Mouse (Mus musculus) hindbrain, embryonic 16.5 days (tissue): ENCODE results near the gene Arl16. TPM values are rescaled to one million over a fixed set of nuclear protein-coding genes. Genes with fewer than 3 reads are reported as not detected.

ENCODE experiments used
- ATAC-seq: fragments of 200-750 bp; cut with Nextera tagmentation; 2 replicates; pipeline ENCODE4 v1.8.0; 2017; ENCODE audit warnings: moderate TSS enrichment, moderate library complexity
- H3K27ac ChIP-seq: fragments of 300-500 bp; sonication (generic); 2 replicates; pipeline ENCODE4 v1.5.1; 2014; ENCODE audit warnings: low read depth, mild to moderate bottlenecking, control low read depth, low read length, moderate library complexity
- H3K27me3 ChIP-seq: fragments of 300-500 bp; sonication (generic); replicated peaks from 2 replicates; pipeline ENCODE4 v1.6.1; 2014; ENCODE audit warnings: low read length; ENCODE audit not compliant: control insufficient read depth, insufficient read depth
- H3K36me3 ChIP-seq: fragments of 300-500 bp; sonication (generic); 2 replicates; pipeline ENCODE4 v1.6.1; 2014; ENCODE audit warnings: mild to moderate bottlenecking, low read length, moderate library complexity, mixed read lengths; ENCODE audit not compliant: control insufficient read depth, insufficient read depth
- H3K4me1 ChIP-seq: fragments of 300-500 bp; sonication (generic); 2 replicates; pipeline ENCODE4 v1.6.1; 2014; ENCODE audit warnings: low read depth, low read length; ENCODE audit not compliant: control insufficient read depth, insufficient read depth
- H3K4me2 ChIP-seq: fragments of 300-500 bp; sonication (generic); 2 replicates; pipeline ENCODE4 v1.6.1; 2014; ENCODE audit warnings: mild to moderate bottlenecking, low read length, control low read depth, moderate library complexity
- H3K4me3 ChIP-seq: fragments of 300-500 bp; sonication (generic); 2 replicates; pipeline ENCODE4 v1.5.1; 2014; ENCODE audit warnings: mild to moderate bottlenecking, low read length, control low read depth, moderate library complexity
- H3K9ac ChIP-seq: fragments of 300-500 bp; sonication (generic); 2 replicates; pipeline ENCODE4 v1.6.1; 2014; ENCODE audit warnings: low read depth, mild to moderate bottlenecking, control low read depth, low read length, moderate library complexity
- H3K9me3 ChIP-seq: fragments of 300-500 bp; sonication (generic); 2 replicates; pipeline ENCODE4 v1.6.1; 2014; ENCODE audit warnings: mild to moderate bottlenecking, low read length, moderate library complexity; ENCODE audit not compliant: control insufficient read depth
- WGBS: fragments of 180-500 bp; shearing (Covaris S2); extraction: QIAGEN DNeasy Blood & Tissue Kit; methylation state at CpG from one replicate; pipeline ENCODE4 v1.1.7; 2014; 5-methylcytosine and 5-hydroxymethylcytosine counted together
- polyA plus RNA-seq: library from polyadenylated mRNA; unstranded; fragments of >200 nt; fragmentation: Nextera tagmentation; extraction: Ambion mirVana; gene quantifications from 2 replicates; pipeline ENCODE4 v1.2.1, GENCODE M21; 2015

Arl16 gene
- polyA plus RNA-seq, 1 experiment from 2014 or later: 68.1 TPM

- no peaks in the 10 kb centered on the region for H3K9me3 ChIP-seq
- H3K4me2 ChIP-seq: no peak overlapping the region
- no peak overlapping the region for H3K27ac ChIP-seq
- no peak for ATAC-seq
- no peaks in the 10 kb centered on the region for H3K27me3 ChIP-seq
- no peak overlapping the region for H3K9ac ChIP-seq
- H3K4me3 ChIP-seq: no peak overlapping the region
- no peaks in the 10 kb centered on the region for H3K36me3 ChIP-seq
- WGBS: 73% methylated on average over 13 of the region's 13 CpGs
- peaks cover 5% of the 10 kb centered on the region; the same call in 1 of the 2 replicates for H3K4me1 ChIP-seq
These were observed 40.3 kb upstream of the Arl16 start for GRCm38 (mm10) chr11:120507611-120508289.

GRCm38 (mm10) chr11:120506899-120507298 lies 39.5 kb upstream of the Arl16 start:
- Histone ChIP-seq H3K27ac (no peak overlapping the region), H3K36me3 (no peaks in the 10 kb centered on the region), H3K9ac (no peak overlapping the region), H3K4me2 (no peak overlapping the region), H3K9me3 (no peaks in the 10 kb centered on the region), H3K27me3 (no peaks in the 10 kb centered on the region), H3K4me1 (peaks cover 5% of the 10 kb centered on the region; the same call in 1 of the 2 replicates), H3K4me3 (no peak overlapping the region)
- no peak for ATAC-seq
- 59% methylated on average over 4 of the region's 4 CpGs for WGBS

GRCm38 (mm10) chr11:120505661-120506060 lies 38.3 kb upstream of the Arl16 start:
- no peaks in the 10 kb centered on the region for H3K36me3 ChIP-seq
- 92% methylated on average over 3 of the region's 3 CpGs for WGBS
- no peaks in the 10 kb centered on the region for H3K27me3 ChIP-seq
- ATAC-seq: no peak
- H3K27ac ChIP-seq: no peak overlapping the region
- H3K9me3 ChIP-seq: no peaks in the 10 kb centered on the region
- peaks cover 5% of the 10 kb centered on the region; the same call in 1 of the 2 replicates for H3K4me1 ChIP-seq
- no peak overlapping the region for H3K4me3 ChIP-seq
- H3K4me2 ChIP-seq: no peak overlapping the region
- H3K9ac ChIP-seq: no peak overlapping the region

GRCm38 (mm10) chr11:120501701-120502100 lies 34.3 kb upstream of the Arl16 start:
- peaks cover 8% of the 10 kb centered on the region; the same call in 1 of the 2 replicates for H3K36me3 ChIP-seq
- H3K27ac ChIP-seq: no peak overlapping the region
- WGBS: 90% methylated on average over 4 of the region's 4 CpGs
- H3K4me1 ChIP-seq: no peaks in the 10 kb centered on the region
- ATAC-seq: no peak
- H3K9ac ChIP-seq: no peak overlapping the region
- H3K4me3 ChIP-seq: no peak overlapping the region
- H3K9me3 ChIP-seq: no peaks in the 10 kb centered on the region
- no peaks in the 10 kb centered on the region for H3K27me3 ChIP-seq
- no peak overlapping the region for H3K4me2 ChIP-seq

GRCm38 (mm10) chr11:120501018-120501417 lies 33.6 kb upstream of the Arl16 start:
- no peak for ATAC-seq
- Histone ChIP-seq H3K4me3 (no peak overlapping the region), H3K9me3 (no peaks in the 10 kb centered on the region), H3K27me3 (no peaks in the 10 kb centered on the region), H3K9ac (no peak overlapping the region), H3K27ac (no peak overlapping the region), H3K36me3 (peaks cover 11% of the 10 kb centered on the region; the same call in 1 of the 2 replicates), H3K4me2 (no peak overlapping the region), H3K4me1 (no peaks in the 10 kb centered on the region)
- WGBS: 68% methylated on average over 6 of the region's 6 CpGs

- ATAC-seq: no peak
- WGBS: 22% methylated on average over 3 of the region's 3 CpGs
- no peak overlapping the region for H3K4me3 ChIP-seq
- no peak overlapping the region for H3K27ac ChIP-seq
- peaks cover 16% of the 10 kb centered on the region; the same call in 1 of the 2 replicates for H3K36me3 ChIP-seq
- H3K9me3 ChIP-seq: no peaks in the 10 kb centered on the region
- no peak overlapping the region for H3K9ac ChIP-seq
- H3K4me2 ChIP-seq: no peak overlapping the region
- no peaks in the 10 kb centered on the region for H3K27me3 ChIP-seq
- no peaks in the 10 kb centered on the region for H3K4me1 ChIP-seq
These were observed 33.0 kb upstream of the Arl16 start for GRCm38 (mm10) chr11:120500357-120500756.

- H3K27me3 ChIP-seq: no peaks in the 10 kb centered on the region
- no peak overlapping the region for H3K27ac ChIP-seq
- no peak for ATAC-seq
- no peak overlapping the region for H3K9ac ChIP-seq
- H3K4me1 ChIP-seq: no peaks in the 10 kb centered on the region
- peaks cover 19% of the 10 kb centered on the region; the same call in 1 of the 2 replicates for H3K36me3 ChIP-seq
- no peaks in the 10 kb centered on the region for H3K9me3 ChIP-seq
- no peak overlapping the region for H3K4me3 ChIP-seq
- no peak overlapping the region for H3K4me2 ChIP-seq
- WGBS: 82% methylated on average over 6 of the region's 6 CpGs
These were observed 32.5 kb upstream of the Arl16 start for GRCm38 (mm10) chr11:120499894-120500293.

- Histone ChIP-seq H3K4me2 (no peak overlapping the region), H3K27me3 (no peaks in the 10 kb centered on the region), H3K9me3 (no peaks in the 10 kb centered on the region), H3K36me3 (peaks cover 19% of the 10 kb centered on the region; the same call in 1 of the 2 replicates), H3K4me3 (no peak overlapping the region), H3K4me1 (no peaks in the 10 kb centered on the region), H3K9ac (no peak overlapping the region), H3K27ac (no peak overlapping the region)
- 88% methylated on average over 5 of the region's 5 CpGs for WGBS
- ATAC-seq: no peak
These were observed 31.5 kb upstream of the Arl16 start for GRCm38 (mm10) chr11:120498891-120499290.

GRCm38 (mm10) chr11:120498226-120498625 lies 30.8 kb upstream of the Arl16 start:
- Histone ChIP-seq H3K9me3 (no peaks in the 10 kb centered on the region), H3K9ac (no peak overlapping the region), H3K4me1 (peaks cover 5% of the 10 kb centered on the region), H3K27ac (no peak overlapping the region), H3K4me2 (no peak overlapping the region), H3K4me3 (no peak overlapping the region), H3K36me3 (peaks cover 19% of the 10 kb centered on the region; the same call in 1 of the 2 replicates), H3K27me3 (no peaks in the 10 kb centered on the region)
- 94% methylated on average over 12 of the region's 12 CpGs for WGBS
- ATAC-seq: no peak
